Mouse (Mus musculus) limb, embryonic 10.5 days (tissue): ENCODE results near the gene B4gat1. TPM values are rescaled to one million over a fixed set of nuclear protein-coding genes. Genes with fewer than 3 reads are reported as not detected.

Experiments used
- DNase-seq: peaks from one replicate; pipeline ENCODE4 v3.0.0-alpha.2; 2017; ENCODE audit warnings: low spot score
- H3K27ac ChIP-seq: fragments of 300-500 bp; sonication (generic); 2 replicates; pipeline ENCODE4 v1.5.1; 2016; ENCODE audit warnings: mild to moderate bottlenecking
- H3K27me3 ChIP-seq: fragments of 300-500 bp; sonication (generic); 2 replicates; pipeline ENCODE4 v1.6.1; 2016; ENCODE audit warnings: low read depth, mild to moderate bottlenecking; ENCODE audit not compliant: poor library complexity, severe bottlenecking
- H3K36me3 ChIP-seq: fragments of 300-500 bp; sonication (generic); 2 replicates; pipeline ENCODE4 v1.6.1; 2016; ENCODE audit warnings: mild to moderate bottlenecking, moderate library complexity
- H3K4me1 ChIP-seq: fragments of 300-500 bp; sonication (generic); 2 replicates; pipeline ENCODE4 v1.6.1; 2016
- H3K4me3 ChIP-seq: fragments of 300-500 bp; sonication (generic); 2 replicates; pipeline ENCODE4 v1.5.1; 2016; ENCODE audit warnings: mild to moderate bottlenecking, moderate library complexity
- H3K9me3 ChIP-seq: fragments of 300-500 bp; sonication (generic); replicated peaks from 2 replicates; pipeline ENCODE4 v1.6.1; 2016; ENCODE audit warnings: mild to moderate bottlenecking
- WGBS: fragments of 180-500 bp; shearing (Covaris S2); methylation state at CpG from one replicate; pipeline ENCODE4 v1.1.7; 2016; 5-methylcytosine and 5-hydroxymethylcytosine counted together
- polyA plus RNA-seq: library from polyadenylated mRNA; unstranded; fragments of >200 nt; fragmentation: Nextera tagmentation; extraction: Ambion mirVana; gene quantifications from 2 replicates; pipeline ENCODE4 v1.2.1, GENCODE M21; 2016

B4gat1 gene
- polyA plus RNA-seq, 1 experiment from 2014 or later = 35.5 TPM

DNA sequence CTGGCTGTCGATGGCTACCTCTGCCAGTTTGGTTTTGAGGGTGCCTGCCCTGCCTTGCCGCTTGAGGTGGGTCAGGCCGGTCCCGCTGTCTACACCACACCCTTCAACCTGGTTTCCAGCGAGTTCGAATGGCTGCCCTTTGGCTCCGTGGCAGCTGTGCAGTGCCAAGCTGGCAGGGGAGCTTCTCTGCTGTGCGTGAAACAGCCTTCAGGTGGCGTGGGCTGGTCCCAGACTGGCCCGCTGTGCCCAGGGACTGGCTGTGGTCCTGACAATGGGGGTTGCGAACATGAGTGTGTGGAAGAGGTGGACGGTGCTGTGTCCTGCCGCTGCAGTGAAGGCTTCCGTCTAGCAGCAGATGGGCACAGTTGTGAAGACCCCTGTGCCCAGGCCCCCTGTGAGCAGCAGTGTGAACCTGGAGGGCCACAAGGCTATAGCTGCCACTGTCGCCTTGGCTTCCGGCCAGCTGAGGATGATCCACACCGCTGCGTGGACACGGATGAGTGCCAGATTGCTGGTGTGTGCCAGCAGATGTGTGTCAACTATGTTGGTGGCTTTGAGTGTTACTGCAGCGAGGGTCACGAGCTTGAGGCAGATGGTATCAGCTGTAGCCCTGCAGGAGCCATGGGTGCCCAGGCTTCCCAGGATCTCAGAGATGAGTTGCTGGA lies 30.1 kb downstream of the B4gat1 start:
- Histone ChIP-seq H3K27me3 (0 out of 2 replicates have a peak, but pooled peaks cover 12% of the 10 kb centered on the region), H3K9me3 (no peaks in the 10 kb centered on the region), H3K36me3 (no peaks in the 10 kb centered on the region), H3K27ac (peak overlapping the region; percentile 98), H3K4me3 (peak overlapping the region; percentile 67), H3K4me1 (peaks cover 86% of the 10 kb centered on the region)
- 39% methylated on average over 21 of the region's 21 CpGs for WGBS
- DNase-seq = no peak

- no peak for DNase-seq
- peaks cover 84% of the 10 kb centered on the region for H3K4me1 ChIP-seq
- no peaks in the 10 kb centered on the region for H3K36me3 ChIP-seq
- 74% methylated on average over 5 of the region's 5 CpGs for WGBS
- 0 out of 2 replicates have a peak, but pooled peaks cover 17% of the 10 kb centered on the region for H3K27me3 ChIP-seq
- no peaks in the 10 kb centered on the region for H3K9me3 ChIP-seq
- peak overlapping the region; percentile 67 for H3K4me3 ChIP-seq
- H3K27ac ChIP-seq = peak overlapping the region; percentile 98
Observed at GRCm38 (mm10) chr19:5069486-5069885, 30.9 kb downstream of the B4gat1 start.

DNA sequence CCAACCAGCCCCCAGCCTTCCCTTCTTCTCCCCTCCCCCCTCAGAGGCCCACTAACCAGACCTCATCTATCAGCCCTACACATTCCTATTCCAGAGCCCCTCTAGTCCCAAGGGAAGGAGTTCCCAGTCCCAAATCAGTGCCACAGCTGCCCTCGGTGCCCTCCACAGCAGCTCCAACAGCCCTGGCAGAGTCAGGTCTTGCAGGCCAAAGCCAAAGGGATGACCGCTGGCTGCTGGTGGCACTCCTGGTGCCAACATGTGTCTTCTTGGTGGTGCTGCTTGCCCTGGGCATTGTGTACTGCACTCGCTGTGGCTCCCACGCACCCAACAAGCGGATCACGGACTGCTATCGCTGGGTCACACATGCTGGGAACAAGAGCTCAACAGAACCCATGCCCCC lies 31.4 kb downstream of the B4gat1 start:
- Histone ChIP-seq H3K4me3 (peak overlapping the region; percentile 67), H3K27ac (peak overlapping the region; percentile 98), H3K4me1 (peaks cover 79% of the 10 kb centered on the region), H3K36me3 (no peaks in the 10 kb centered on the region), H3K27me3 (0 out of 2 replicates have a peak, but pooled peaks cover 20% of the 10 kb centered on the region), H3K9me3 (no peaks in the 10 kb centered on the region)
- WGBS = 76% methylated on average over 7 of the region's 7 CpGs
- DNase-seq = no peak

DNA sequence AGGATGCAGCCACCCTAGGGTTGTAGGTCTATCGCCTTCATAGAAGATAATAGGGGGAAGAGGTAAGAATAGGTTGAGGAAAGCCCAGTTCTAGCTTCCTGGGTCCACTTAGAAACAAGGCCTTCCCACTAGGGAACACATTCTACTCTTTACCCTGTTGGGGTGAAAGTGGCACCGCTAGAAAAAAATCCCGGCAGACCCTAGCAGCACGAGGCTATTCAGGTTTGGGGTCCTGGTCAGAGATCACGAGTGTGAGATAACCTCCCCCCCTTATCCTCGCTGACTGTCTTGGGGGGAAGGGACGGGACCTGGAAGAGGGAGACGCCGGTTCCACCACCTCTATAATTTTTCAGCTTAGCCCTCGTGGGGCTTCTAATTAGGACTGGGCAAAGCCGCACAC lies 32.5 kb downstream of the B4gat1 start:
- 6% methylated on average over 11 of the region's 11 CpGs for WGBS
- Histone ChIP-seq H3K27me3 (0 out of 2 replicates have a peak, but pooled peaks cover 20% of the 10 kb centered on the region), H3K9me3 (no peaks in the 10 kb centered on the region), H3K4me1 (peaks cover 71% of the 10 kb centered on the region), H3K27ac (peak overlapping the region; percentile 98), H3K36me3 (no peaks in the 10 kb centered on the region), H3K4me3 (peak overlapping the region; percentile 67)
- no peak for DNase-seq

GRCm38 (mm10) chr19:5071545-5072369 lies 33.1 kb downstream of the B4gat1 start:
- Histone ChIP-seq H3K36me3 (0 out of 2 replicates have a peak, but pooled peaks cover 3% of the 10 kb centered on the region), H3K27ac (peak overlapping the region; percentile 98), H3K9me3 (no peaks in the 10 kb centered on the region), H3K4me3 (peak overlapping the region; percentile 67), H3K27me3 (0 out of 2 replicates have a peak, but pooled peaks cover 20% of the 10 kb centered on the region), H3K4me1 (peaks cover 68% of the 10 kb centered on the region)
- under 1% methylated on average over 40 of the region's 40 CpGs for WGBS
- DNase-seq = peak; percentile 95

DNA sequence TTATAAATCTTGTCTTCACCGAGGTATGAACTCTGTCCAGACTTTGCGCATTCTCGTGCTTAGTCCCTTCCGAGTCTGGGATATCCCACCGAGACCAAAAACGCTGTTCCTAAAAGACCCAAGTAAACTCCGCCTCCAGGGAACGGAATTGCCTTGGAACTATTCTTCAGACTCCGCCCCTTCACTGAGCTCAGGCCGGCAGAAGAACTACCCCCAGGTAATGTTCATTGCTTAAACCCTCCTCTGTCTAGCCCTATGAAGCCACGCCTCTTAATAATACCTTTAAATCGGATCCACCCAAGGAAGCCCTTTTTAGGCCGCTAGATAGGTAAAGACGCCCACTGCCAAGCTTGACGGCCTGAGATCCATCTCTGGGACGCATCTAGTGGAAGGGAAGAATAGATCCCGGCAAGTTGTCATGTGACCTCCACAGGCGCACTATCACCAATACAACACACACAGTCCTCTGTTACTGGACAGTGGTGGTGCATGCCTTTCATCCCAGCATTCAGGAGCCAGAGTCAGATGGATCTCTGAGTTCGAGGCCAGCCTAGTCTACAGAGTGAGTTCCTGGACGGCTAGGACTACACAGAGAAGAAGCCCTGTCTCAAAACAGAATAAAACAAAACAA lies 33.9 kb downstream of the B4gat1 start:
- DNase-seq = peak; percentile 57
- 2% methylated on average over 20 of the region's 20 CpGs for WGBS
- peak overlapping the region; percentile 67 for H3K4me3 ChIP-seq
- 0 out of 2 replicates have a peak, but pooled peaks cover 20% of the 10 kb centered on the region for H3K27me3 ChIP-seq
- 0 out of 2 replicates have a peak, but pooled peaks cover 3% of the 10 kb centered on the region for H3K36me3 ChIP-seq
- peak overlapping the region; percentile 98 for H3K27ac ChIP-seq
- H3K4me1 ChIP-seq = peaks cover 60% of the 10 kb centered on the region
- H3K9me3 ChIP-seq = no peaks in the 10 kb centered on the region

GRCm38 (mm10) chr19:5073028-5073427 lies 34.4 kb downstream of the B4gat1 start:
- H3K27ac ChIP-seq = peak overlapping the region; percentile 98
- 0% methylated on average over 15 of the region's 15 CpGs for WGBS

DNA sequence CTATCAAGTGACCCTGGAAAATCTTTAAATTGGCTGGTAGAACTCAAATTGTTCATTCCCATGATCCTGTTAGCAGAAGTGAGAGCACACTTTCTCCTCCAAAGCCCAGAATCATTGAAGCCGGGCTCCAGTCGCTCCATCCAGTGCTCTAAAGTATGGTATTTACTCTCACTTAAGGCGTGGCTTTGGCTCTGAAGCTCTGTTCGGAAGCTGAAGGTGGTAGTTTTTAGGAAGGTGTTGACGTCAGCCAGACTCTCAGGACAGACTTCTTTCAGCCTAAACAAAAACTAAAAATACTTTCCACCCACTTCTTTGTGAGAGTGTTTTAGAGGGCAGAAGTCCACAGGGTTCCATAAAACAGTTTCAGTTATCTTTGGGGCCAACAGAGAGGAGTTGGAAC lies 34.9 kb downstream of the B4gat1 start:
- Histone ChIP-seq H3K4me1 (peaks cover 50% of the 10 kb centered on the region), H3K27me3 (0 out of 2 replicates have a peak, but pooled peaks cover 18% of the 10 kb centered on the region), H3K27ac (peak overlapping the region; percentile 98; the same call in 1 of the 2 replicates), H3K9me3 (no peaks in the 10 kb centered on the region), H3K4me3 (peak overlapping the region; percentile 67; the same call in 1 of the 2 replicates), H3K36me3 (0 out of 2 replicates have a peak, but pooled peaks cover 3% of the 10 kb centered on the region)
- WGBS = 44% methylated on average over 5 of the region's 5 CpGs
- DNase-seq = no peak

More at GRCm38 (mm10) chr19:5073028-5073427, 34.4 kb downstream of the B4gat1 start:
- peak; percentile 92 for DNase-seq
- 0 out of 2 replicates have a peak, but pooled peaks cover 3% of the 10 kb centered on the region for H3K36me3 ChIP-seq
- peaks cover 55% of the 10 kb centered on the region for H3K4me1 ChIP-seq
- H3K4me3 ChIP-seq = peak overlapping the region; percentile 67
- H3K9me3 ChIP-seq = no peaks in the 10 kb centered on the region
- 0 out of 2 replicates have a peak, but pooled peaks cover 20% of the 10 kb centered on the region for H3K27me3 ChIP-seq

DNA sequence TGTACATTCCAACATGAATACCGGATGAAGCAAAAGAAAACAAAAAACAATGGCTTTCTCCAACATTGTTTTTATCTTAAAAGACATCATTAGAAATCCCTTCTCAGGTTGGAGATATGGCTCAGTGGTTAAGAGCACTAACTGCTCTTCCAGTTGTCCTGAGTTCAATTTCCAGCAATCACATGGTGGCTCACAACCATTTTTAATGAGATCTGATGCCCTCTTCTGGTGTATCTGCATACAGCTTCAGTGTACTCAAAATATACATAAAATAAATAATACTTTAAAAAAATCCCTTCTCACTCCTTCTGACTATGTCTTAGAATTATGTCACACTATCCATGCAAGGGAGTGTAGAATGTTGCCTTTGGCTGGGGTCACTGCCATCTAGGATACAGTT lies 40.7 kb downstream of the B4gat1 start:
- Histone ChIP-seq H3K27me3 (peaks cover 52% of the 10 kb centered on the region), H3K36me3 (0 out of 2 replicates have a peak, but pooled peaks cover 3% of the 10 kb centered on the region), H3K4me1 (no peaks in the 10 kb centered on the region), H3K9me3 (no peaks in the 10 kb centered on the region), H3K4me3 (no peak overlapping the region), H3K27ac (no peak overlapping the region)
- 98% methylated on average over 1 of the region's 1 CpGs for WGBS
- no peak for DNase-seq

DNA sequence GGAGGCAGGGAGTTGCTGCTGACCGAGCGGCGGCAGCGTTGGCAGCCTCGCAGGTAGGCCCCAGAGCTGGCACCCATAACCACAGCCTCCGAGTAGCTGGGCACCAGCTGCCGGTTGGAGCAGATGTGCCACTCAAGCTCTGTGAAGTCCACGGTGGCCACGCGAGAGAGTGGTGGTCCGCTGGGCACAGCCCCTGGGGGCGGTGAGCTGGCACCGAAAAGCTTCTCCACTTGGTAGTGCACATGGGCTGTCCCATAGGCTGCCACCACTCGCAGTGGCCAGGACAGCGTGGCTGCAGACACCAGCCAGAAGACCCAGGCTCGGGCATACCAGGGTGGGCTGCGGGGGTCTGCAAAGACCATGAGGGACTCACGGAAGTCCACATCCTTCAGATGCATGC lies 43.4 kb downstream of the B4gat1 start:
- WGBS = 63% methylated on average over 18 of the region's 18 CpGs
- Histone ChIP-seq H3K27me3 (peaks cover 73% of the 10 kb centered on the region), H3K27ac (no peak overlapping the region)

GRCm38 (mm10) chr19:5082596-5082995 lies 44.0 kb downstream of the B4gat1 start:
- Histone ChIP-seq H3K36me3 (no peaks in the 10 kb centered on the region), H3K4me1 (peaks cover 16% of the 10 kb centered on the region), H3K9me3 (no peaks in the 10 kb centered on the region), H3K27ac (no peak overlapping the region), H3K27me3 (peaks cover 73% of the 10 kb centered on the region), H3K4me3 (no peak overlapping the region)
- DNase-seq = no peak
- 71% methylated on average over 24 of the region's 24 CpGs for WGBS

More for the DNA sequence above, 43.4 kb downstream of the B4gat1 start:
- Histone ChIP-seq H3K4me3 (no peak overlapping the region), H3K36me3 (no peaks in the 10 kb centered on the region), H3K4me1 (peaks cover 12% of the 10 kb centered on the region), H3K9me3 (no peaks in the 10 kb centered on the region)
- no peak for DNase-seq
